Mouse (Mus musculus) T-helper 1 cell (primary cell): Measurements from ENCODE around the gene Slc4a5.

ENCODE experiments used
- in situ Hi-C: fragments of 300-600 bp; cut with MboI, MseI; formaldehyde crosslinking; loops from one replicate; pipeline ENCODE4 v1.15.1; 2025; ENCODE audit warnings: high pct_unique_total_duplicates

Gene Slc4a5

GRCm38 (mm10) chr6:83350172-83350571 is 130.5 kb downstream of the Slc4a5 start:
- in situ Hi-C loops, result no loop called here

GRCm38 (mm10) chr6:83350851-83351405 is 131.3 kb downstream of the Slc4a5 start:
- in situ Hi-C loops, result no loop called here

GRCm38 (mm10) chr6:83351490-83352160 is 132.0 kb downstream of the Slc4a5 start:
- in situ Hi-C loops, result no loop called here

GRCm38 (mm10) chr6:83352666-83353410 is 133.2 kb downstream of the Slc4a5 start:
- in situ Hi-C loops, result no loop called here
